Mouse (Mus musculus) erythroid progenitor cell, adult 5-6 weeks (primary cell): ENCODE data around the gene Kcnn1. TPM values are rescaled to one million over a fixed set of nuclear protein-coding genes. Genes with fewer than 3 reads are reported as not detected.

Source experiments
- ATAC-seq: replicated peaks from 2 replicates; pipeline ENCODE4 v1.8.0; 2016; ENCODE audit warnings: moderate number of reproducible peaks, mild to moderate bottlenecking, moderate TSS enrichment, inconsistent platforms; ENCODE audit not compliant: poor library complexity, low FRiP score, severe bottlenecking
- total RNA-seq, 2 experiments: library from RNA; stranded (forward) in 1 of 2; stranded (reverse) in 1 of 2; fragments of 150-400 nt in 1 of 2; fragments of 186-747, 209-891 nt in 1 of 2; gene quantifications; 2 replicates each; pipeline versions ENCODE4 v1.2.3 to v1.2.4; 2015 to 2017; ENCODE audit warnings: low replicate concordance in 2 of 2

The Kcnn1 gene
- total RNA-seq, 2 experiments from 2014 or later, result not detected

- no peak for ATAC-seq
These were observed 64.8 kb downstream of the Kcnn1 start for GRCm38 (mm10) chr8:70798281-70798680.

- peak; percentile 78 for ATAC-seq
These were observed 65.7 kb downstream of the Kcnn1 start for GRCm38 (mm10) chr8:70797081-70798070.

DNA sequence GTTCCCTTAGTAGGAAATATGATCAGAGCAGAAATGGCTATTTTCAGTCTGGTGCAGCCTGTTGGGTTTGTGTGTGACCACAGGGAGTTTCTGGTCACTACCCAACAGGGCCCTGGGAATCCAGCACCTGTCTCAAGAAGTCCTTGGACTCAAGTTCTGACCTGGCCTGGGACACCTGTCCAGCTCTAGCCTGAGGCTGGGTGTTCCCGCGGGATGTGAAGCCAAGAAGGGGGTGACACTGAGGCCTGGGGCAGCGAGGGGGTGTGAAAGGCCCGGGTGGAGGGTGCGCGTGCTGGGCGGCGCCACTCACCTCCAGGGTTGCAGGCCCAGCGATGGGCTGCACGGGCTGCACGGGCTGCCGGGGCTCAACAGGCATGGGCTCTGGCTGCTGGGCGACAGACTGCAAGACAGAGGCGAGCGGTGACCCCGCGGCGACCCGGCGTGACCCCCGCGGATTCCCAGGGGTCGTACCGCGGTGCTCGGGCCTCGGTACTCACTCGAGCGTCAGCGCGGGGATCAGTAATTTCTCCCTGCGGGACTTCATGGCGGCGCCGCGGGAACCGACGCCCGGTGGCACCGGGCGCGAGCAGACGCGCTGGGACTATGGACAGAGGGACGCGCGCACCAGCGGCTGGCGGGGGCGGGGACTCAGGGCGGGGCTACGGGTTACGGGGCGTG is 66.5 kb downstream of the Kcnn1 start:
- ATAC-seq, result no peak; the same call in 1 of the 2 replicates

- no peak for ATAC-seq
These were observed 67.7 kb downstream of the Kcnn1 start for GRCm38 (mm10) chr8:70795370-70795769.

GRCm38 (mm10) chr8:70794215-70794614 is 68.8 kb downstream of the Kcnn1 start:
- no peak for ATAC-seq

DNA sequence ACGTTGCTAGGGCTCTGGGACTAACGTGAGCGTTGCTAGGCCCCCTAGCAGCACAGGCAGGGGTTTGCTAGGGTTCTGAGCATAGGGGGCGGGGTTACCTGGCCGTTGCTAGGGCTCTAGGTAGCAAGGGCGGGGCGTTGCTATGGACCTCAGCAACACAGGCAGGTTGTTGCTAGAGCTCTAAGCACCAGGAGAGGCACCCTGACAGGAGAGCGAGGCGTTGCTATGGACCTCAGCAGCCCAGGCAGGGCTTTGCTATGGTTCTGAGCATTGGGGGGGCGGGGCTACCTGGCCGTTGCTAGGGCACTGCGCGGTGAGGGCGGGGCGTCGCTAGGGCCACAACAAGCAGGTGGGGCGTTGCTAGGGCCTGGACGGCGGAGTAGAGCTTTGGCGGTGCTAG is 70.4 kb downstream of the Kcnn1 start:
- ATAC-seq, result no peak

Other genes starting within 250 kb of the Kcnn1 start
- 2.5 and 11.7 TPM in 2 replicates for gene Lrrc25, start 247.1 kb downstream of the Kcnn1 start, total RNA-seq (2015; ENCODE audit: low replicate concordance)
- gene Lrrc25, start 247.1 kb downstream of the Kcnn1 start, total RNA-seq (2017; ENCODE audit: low replicate concordance), result 2.3 and 3.5 TPM in 2 replicates
- gene Gdf15, start 230.8 kb downstream of the Kcnn1 start, total RNA-seq (2015; ENCODE audit: low replicate concordance), result not detected in 2 replicates
- gene Gdf15, start 230.8 kb downstream of the Kcnn1 start, total RNA-seq (2017; ENCODE audit: low replicate concordance), result not detected in 2 replicates
- 0.36 and 6.3 TPM in 2 replicates for gene Pgpep1, start 202.9 kb downstream of the Kcnn1 start, total RNA-seq (2015; ENCODE audit: low replicate concordance)
- under 0.01 and 3.0 TPM in 2 replicates for gene Pgpep1, start 202.9 kb downstream of the Kcnn1 start, total RNA-seq (2017; ENCODE audit: low replicate concordance)
- gene Lsm4, start 190.0 kb downstream of the Kcnn1 start, total RNA-seq (2015; ENCODE audit: low replicate concordance), result 86.5 and 93.1 TPM in 2 replicates
- gene Lsm4, start 190.0 kb downstream of the Kcnn1 start, total RNA-seq (2017; ENCODE audit: low replicate concordance), result 38.4 and 57.6 TPM in 2 replicates
- 26.7 and 36.0 TPM in 2 replicates for gene Jund, start 164.3 kb downstream of the Kcnn1 start, total RNA-seq (2015; ENCODE audit: low replicate concordance)
- gene Jund, start 164.3 kb downstream of the Kcnn1 start, total RNA-seq (2017; ENCODE audit: low replicate concordance), result 21.1 and 32.0 TPM in 2 replicates
- not detected in 2 replicates for gene Iqcn, start 159.8 kb downstream of the Kcnn1 start, total RNA-seq (2015; ENCODE audit: low replicate concordance)
- not detected in 2 replicates for gene Iqcn, start 159.8 kb downstream of the Kcnn1 start, total RNA-seq (2017; ENCODE audit: low replicate concordance)
- not detected in 2 replicates for gene Gm3336, start 144.7 kb downstream of the Kcnn1 start, total RNA-seq (2015; ENCODE audit: low replicate concordance)
- not detected in 2 replicates for gene Gm3336, start 144.7 kb downstream of the Kcnn1 start, total RNA-seq (2017; ENCODE audit: low replicate concordance)
- gene Pde4c, start 139.5 kb downstream of the Kcnn1 start, total RNA-seq (2015; ENCODE audit: low replicate concordance), result 0.72 and 0.84 TPM in 2 replicates
- gene Pde4c, start 139.5 kb downstream of the Kcnn1 start, total RNA-seq (2017; ENCODE audit: low replicate concordance), result not detected in 2 replicates
- gene Rab3a, start 108.6 kb downstream of the Kcnn1 start, total RNA-seq (2015; ENCODE audit: low replicate concordance), result 7.1 TPM in 1 of 2 replicates, not detected in the other
- gene Rab3a, start 108.6 kb downstream of the Kcnn1 start, total RNA-seq (2017; ENCODE audit: low replicate concordance), result 2.2 and 4.9 TPM in 2 replicates
- 16.9 and 31.0 TPM in 2 replicates for gene Mpv17l2, start 102.3 kb downstream of the Kcnn1 start, total RNA-seq (2015; ENCODE audit: low replicate concordance)
- gene Mpv17l2, start 102.3 kb downstream of the Kcnn1 start, total RNA-seq (2017; ENCODE audit: low replicate concordance), result 5.1 and 30.4 TPM in 2 replicates
- gene Pik3r2, start 86.5 kb downstream of the Kcnn1 start, total RNA-seq (2015; ENCODE audit: low replicate concordance), result 3.8 and 5.4 TPM in 2 replicates
- gene Pik3r2, start 86.5 kb downstream of the Kcnn1 start, total RNA-seq (2017; ENCODE audit: low replicate concordance), result 7.3 and 8.0 TPM in 2 replicates
- gene Mast3, start 58.2 kb downstream of the Kcnn1 start, total RNA-seq (2015; ENCODE audit: low replicate concordance), result 13.4 and 14.4 TPM in 2 replicates
- gene Mast3, start 58.2 kb downstream of the Kcnn1 start, total RNA-seq (2017; ENCODE audit: low replicate concordance), result 2.7 and 3.0 TPM in 2 replicates
- 0.84 and 1.1 TPM in 2 replicates for gene Il12rb1, start 54.8 kb downstream of the Kcnn1 start, total RNA-seq (2015; ENCODE audit: low replicate concordance)
- gene Il12rb1, start 54.8 kb downstream of the Kcnn1 start, total RNA-seq (2017; ENCODE audit: low replicate concordance), result 0.13 and 0.53 TPM in 2 replicates
- 35.0 and 62.9 TPM in 2 replicates for gene Arrdc2, start 23.5 kb downstream of the Kcnn1 start, total RNA-seq (2015; ENCODE audit: low replicate concordance)
- gene Arrdc2, start 23.5 kb downstream of the Kcnn1 start, total RNA-seq (2017; ENCODE audit: low replicate concordance), result 27.3 and 54.3 TPM in 2 replicates
- 18.0 and 20.9 TPM in 2 replicates for gene Ccdc124, start 10.7 kb upstream of the Kcnn1 start, total RNA-seq (2015; ENCODE audit: low replicate concordance)
- 23.8 and 26.6 TPM in 2 replicates for gene Ccdc124, start 10.7 kb upstream of the Kcnn1 start, total RNA-seq (2017; ENCODE audit: low replicate concordance)
- gene Slc5a5, start 29.5 kb upstream of the Kcnn1 start, total RNA-seq (2015; ENCODE audit: low replicate concordance), result not detected in 2 replicates
- 0.13 TPM in 1 of 2 replicates, not detected in the other for gene Slc5a5, start 29.5 kb upstream of the Kcnn1 start, total RNA-seq (2017; ENCODE audit: low replicate concordance)
- gene Rpl18a, start 34.2 kb upstream of the Kcnn1 start, total RNA-seq (2015; ENCODE audit: low replicate concordance), result 2,088 and 2,332 TPM in 2 replicates
- gene Rpl18a, start 34.2 kb upstream of the Kcnn1 start, total RNA-seq (2017; ENCODE audit: low replicate concordance), result 517 and 689 TPM in 2 replicates
- gene Map1s, start 42.7 kb upstream of the Kcnn1 start, total RNA-seq (2015; ENCODE audit: low replicate concordance), result 4.2 and 6.1 TPM in 2 replicates
- gene Map1s, start 42.7 kb upstream of the Kcnn1 start, total RNA-seq (2017; ENCODE audit: low replicate concordance), result 1.8 and 3.7 TPM in 2 replicates